9 mouse cellular contexts compared by ENCODE assay signal in the genomic region with DNA sequence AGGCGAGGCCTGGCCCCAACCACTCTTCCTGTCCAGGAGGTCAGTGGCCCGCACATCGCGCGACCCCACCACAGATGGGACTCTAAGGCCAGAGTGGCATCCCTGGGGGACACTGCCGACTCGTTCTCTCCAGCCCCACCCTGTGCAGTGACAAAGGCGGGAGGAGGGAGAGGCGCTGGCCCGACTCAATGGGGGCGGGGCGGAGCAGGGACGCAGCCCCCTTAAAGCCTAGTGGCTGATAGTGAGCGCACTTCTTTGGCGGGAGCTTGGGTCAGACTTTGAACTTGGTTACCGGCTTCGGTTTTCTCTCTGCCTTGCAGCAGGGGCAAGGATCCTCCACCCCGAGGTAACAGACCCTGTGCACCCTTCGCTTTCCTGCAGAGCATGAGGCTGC. TPM values are rescaled to one million over a fixed set of nuclear protein-coding genes. Genes with fewer than 3 reads are reported as not detected.
DNase-seq lines count a peak whose midpoint lies in the region; ATAC-seq and TF ChIP-seq lines count a peak whose summit lies in the region.
"Had no signal": no experiment of that assay in that cellular context is flagged by ENCODE, and none has a peak within 500 bp of the region (broad histone marks: within the 10 kb centered on the region; RNA-seq: fewer than 3 reads in every experiment).

No protein-coding gene starts in this region.

- no peaks in the 10 kb centered on the region for H3K79me2 ChIP-seq in heart, adult 2 months (replicated peaks; ENCODE audit: control insufficient read depth, insufficient read depth, low read length)

- peak in 1 of 2 experiments; percentile 32 for DNase-seq in heart, adult 2 months
- DNase-seq in heart, postnatal 10 days: no peak
- DNase-seq in ES-E14 (ENCODE audit: low read depth, low spot score): no peak
- no peak for DNase-seq in hindbrain, embryonic 14.5 days (ENCODE audit: low spot score)
- DNase-seq in urinary bladder, postnatal 14 days (ENCODE audit: low spot score): no peak
- DNase-seq in layer of hippocampus, adult 9-11 months: no peak
- DNase-seq in frontal cortex, postnatal 10 days (ENCODE audit: low spot score in 2 of 2): no peak

- WGBS in heart, adult 2 months: 3% methylated on average over 19 of the region's 19 CpGs
- under 1% methylated on average over 19 of the region's 19 CpGs for WGBS in hindbrain, embryonic 14.5 days

- no peak for TF ChIP-seq POLR2A in heart, adult 2 months (IDR thresholded peaks at IDR 0.05; ENCODE audit: insufficient read depth, low read depth, low read length)

- no peak for TF ChIP-seq CTCF in heart, adult 2 months (IDR thresholded peaks at IDR 0.05)

- no peak for ATAC-seq in hindbrain, embryonic 14.5 days (ENCODE audit: low FRiP score)

- no peaks in the 10 kb centered on the region for H3K9me3 ChIP-seq in ES-E14 (ENCODE audit: control insufficient read depth, insufficient read depth, low read depth, low read length)
- no peaks in the 10 kb centered on the region for H3K9me3 ChIP-seq in hindbrain, embryonic 14.5 days (ENCODE audit: control insufficient read depth, low read length)
- peaks cover 8% of the 10 kb centered on the region for H3K9me3 ChIP-seq in megakaryocyte, embryonic 14.5 days

- H3K4me2 ChIP-seq in hindbrain, embryonic 14.5 days (replicated peaks): peak overlapping the region; percentile 11; the same call in 1 of the 2 replicates

- peaks cover 15% of the 10 kb centered on the region for H3K27me3 ChIP-seq in heart, adult 2 months (ENCODE audit: control insufficient read depth, insufficient read depth, low read length)
- peaks cover 77% of the 10 kb centered on the region for H3K27me3 ChIP-seq in hindbrain, embryonic 14.5 days (ENCODE audit: control insufficient read depth, insufficient read depth, low read length)
- H3K27me3 ChIP-seq in megakaryocyte, embryonic 14.5 days (replicated peaks): peaks cover 74% of the 10 kb centered on the region

- no peaks in the 10 kb centered on the region for H3K36me3 ChIP-seq in heart, adult 2 months (ENCODE audit: control insufficient read depth, insufficient read depth, low read length)
- H3K36me3 ChIP-seq in ES-E14 (ENCODE audit: control insufficient read depth, insufficient read depth, low read length, poor library complexity, severe bottlenecking): no peaks in the 10 kb centered on the region
- no peaks in the 10 kb centered on the region for H3K36me3 ChIP-seq in hindbrain, embryonic 14.5 days (replicated peaks; ENCODE audit: control insufficient read depth, insufficient read depth)
- H3K36me3 ChIP-seq in megakaryocyte, embryonic 14.5 days (replicated peaks; ENCODE audit: low read length): no peaks in the 10 kb centered on the region

- no peaks in the 10 kb centered on the region for H3K4me1 ChIP-seq in heart, adult 2 months (ENCODE audit: control insufficient read depth, insufficient read depth, low read length)
- peaks cover 2 to 3% of the 10 kb centered on the region in 2 experiments; a peak in 2 of 4 replicates for H3K4me1 ChIP-seq in ES-E14 (ENCODE audit: control insufficient read depth in 2 of 2, insufficient read depth in 2 of 2, low read length in 2 of 2, poor library complexity in 1 of 2)
- no peaks in the 10 kb centered on the region; the same call in 1 of the 2 replicates for H3K4me1 ChIP-seq in hindbrain, embryonic 14.5 days (replicated peaks; ENCODE audit: control insufficient read depth, insufficient read depth, low read length)
- H3K4me1 ChIP-seq in megakaryocyte, embryonic 14.5 days: peaks cover 48% of the 10 kb centered on the region

- H3K4me3 ChIP-seq in heart, adult 2 months: peak overlapping the region; percentile 34
- H3K4me3 ChIP-seq in ES-E14 (ENCODE audit: insufficient read depth in 1 of 2, low read depth in 1 of 2, low read length in 2 of 2, poor library complexity in 1 of 2, severe bottlenecking in 1 of 2): peak overlapping the region; percentile 61 to 69
- peak overlapping the region; percentile 5 for H3K4me3 ChIP-seq in hindbrain, embryonic 14.5 days (replicated peaks; ENCODE audit: low read length)
- H3K4me3 ChIP-seq in megakaryocyte, embryonic 14.5 days (replicated peaks): peak overlapping the region; percentile 89
- H3K4me3 ChIP-seq: left cerebral cortex, adult 2 months had no signal

- no peak overlapping the region for H3K27ac ChIP-seq in heart, adult 2 months
- H3K27ac ChIP-seq in ES-E14 (ENCODE audit: insufficient read depth, low read depth, low read length, poor library complexity, severe bottlenecking): no peak overlapping the region
- H3K27ac ChIP-seq in hindbrain, embryonic 14.5 days: no peak overlapping the region
- H3K27ac ChIP-seq: left cerebral cortex, adult 2 months had no signal

- H3K9ac ChIP-seq in heart, adult 2 months (ENCODE audit: low read depth, low read length): no peak overlapping the region
- H3K9ac ChIP-seq in ES-E14 (ENCODE audit: insufficient read depth, low read depth, low read length, poor library complexity, severe bottlenecking): no peak overlapping the region
- H3K9ac ChIP-seq in hindbrain, embryonic 14.5 days: no peak overlapping the region

- no peak for TF ChIP-seq EP300 in heart, adult 2 months (IDR thresholded peaks at IDR 0.05; ENCODE audit: insufficient read depth, low read depth, low read length)

- intact Hi-C loops in heart, adult 2 months (cut with DNase I): no loop called here
- intact Hi-C loops in heart, postnatal 10 days (cut with DNase I): no loop called here

- in situ Hi-C loops in ES-E14 (cut with MboI; ENCODE audit: low sequenced_read_pairs in 2 of 2, unreplicated experiment in 2 of 2): no loop called here

TF ChIP-seq in ES-E14, 5 proteins besides CTCF, POLR2A, EP300 and RAD21:
- TF ChIP-seq CHD2 (IDR thresholded peaks at IDR 0.05; ENCODE audit: low read depth, low read length) (no peak), MAFK (IDR thresholded peaks at IDR 0.05; ENCODE audit: insufficient read depth, low read depth, low read length) (no peak), ZC3H11A (IDR thresholded peaks at IDR 0.05; ENCODE audit: borderline replicate concordance, low read depth, low read length) (no peak), ZNF384 (IDR thresholded peaks at IDR 0.05; ENCODE audit: low read depth, low read length) (no peak), HCFC1 (IDR thresholded peaks at IDR 0.05; ENCODE audit: borderline replicate concordance, insufficient read depth, low read length) (no peak)
TF ChIP-seq in ES-E14: peak in this region for 0.

RNA-seq across cellular contexts. Expression of a gene that starts 0.6 kb away (rescaled TPM):
- total RNA-seq in heart, adult 2 months (2021): not detected
- polyA plus RNA-seq in heart, adult 2 months (2012; rRNA removed): not detected in 2 replicates
- not detected for total RNA-seq in heart, postnatal 10 days (2021)
- total RNA-seq in ES-E14 (2012; rRNA removed): 0.32 and 0.58 TPM in 2 replicates
- polyA plus RNA-seq in hindbrain, embryonic 14.5 days (2014; fragmentation: Nextera tagmentation; extraction: Ambion mirVana): not detected in 2 replicates
- polyA plus RNA-seq in megakaryocyte, embryonic 14.5 days (2012; ENCODE audit: insufficient read depth, low replicate concordance): not detected in 2 replicates
- total RNA-seq: left cerebral cortex, adult 2 months had no signal

RNA-seq across cellular contexts. Expression of a gene that starts 7.1 kb away (rescaled TPM):
- 1 to 10 TPM; 2.4 to 2.5 TPM for total RNA-seq in heart, adult 2 months (2021)
- 2.7 and 3.2 TPM in 2 replicates for polyA plus RNA-seq in heart, adult 2 months (2012; rRNA removed)
- 1 to 10 TPM; 1.3 to 1.4 TPM for total RNA-seq in heart, postnatal 10 days (2021)
- total RNA-seq in ES-E14 (2012; rRNA removed): 5.6 and 6.6 TPM in 2 replicates
- polyA plus RNA-seq in hindbrain, embryonic 14.5 days (2014; fragmentation: Nextera tagmentation; extraction: Ambion mirVana): 0.25 and 0.40 TPM in 2 replicates
- 9.3 and 14.4 TPM in 2 replicates for polyA plus RNA-seq in megakaryocyte, embryonic 14.5 days (2012; ENCODE audit: insufficient read depth, low replicate concordance)

RNA-seq across cellular contexts. Expression of a gene that starts 18.7 kb away (rescaled TPM):
- 10 to 100 TPM; 58.1 to 64.8 TPM for total RNA-seq in heart, adult 2 months (2021)
- 51.7 and 65.0 TPM in 2 replicates for polyA plus RNA-seq in heart, adult 2 months (2012; rRNA removed)
- total RNA-seq in heart, postnatal 10 days (2021): 10 to 100 TPM; 48.3 to 53.2 TPM
- 38.8 and 51.9 TPM in 2 replicates for total RNA-seq in ES-E14 (2012; rRNA removed)
- polyA plus RNA-seq in hindbrain, embryonic 14.5 days (2014; fragmentation: Nextera tagmentation; extraction: Ambion mirVana): 352 and 396 TPM in 2 replicates
- 103 and 107 TPM in 2 replicates for polyA plus RNA-seq in megakaryocyte, embryonic 14.5 days (2012; ENCODE audit: insufficient read depth, low replicate concordance)

RNA-seq across cellular contexts. Expression of a gene that starts 43.5 kb away (rescaled TPM):
- 1 to 10 TPM; 1.4 to 2.4 TPM for total RNA-seq in heart, adult 2 months (2021)
- polyA plus RNA-seq in heart, adult 2 months (2012; rRNA removed): 6.1 and 7.4 TPM in 2 replicates
- total RNA-seq in heart, postnatal 10 days (2021): 1 to 10 TPM; 1.9 TPM
- total RNA-seq in ES-E14 (2012; rRNA removed): 3.8 and 5.7 TPM in 2 replicates
- polyA plus RNA-seq in hindbrain, embryonic 14.5 days (2014; fragmentation: Nextera tagmentation; extraction: Ambion mirVana): 0.94 and 0.95 TPM in 2 replicates
- 0.56 TPM in 1 of 2 replicates, not detected in the other for polyA plus RNA-seq in megakaryocyte, embryonic 14.5 days (2012; ENCODE audit: insufficient read depth, low replicate concordance)

Comparison
In these comparisons a context has a peak if more than half of its experiments do, and no peak if none do; other contexts are left out.
1. H3K4me3 ChIP-seq: peak in every context shown above with its lines; median percentile 89 in megakaryocyte, embryonic 14.5 days; 65 in ES-E14; 34 in heart, adult 2 months; 5 in hindbrain, embryonic 14.5 days.